Mouse (Mus musculus) spleen, adult 10 weeks (tissue): Measurements from ENCODE around the gene Ppp1r26. TPM values are rescaled to one million over a fixed set of nuclear protein-coding genes. Genes with fewer than 3 reads are reported as not detected.

Source experiments
- polyA plus RNA-seq: library from polyadenylated mRNA; stranded (reverse); fragments of 350-450 nt; fragmentation: Illumina TruSeq; extraction: RNeasy Lipid Tissue Mini Kit (QIAGEN cat#74804); gene quantifications from one replicate; pipeline ENCODE4 v1.2.3, GENCODE M21; 2015; ENCODE audit warnings: low replicate concordance; ENCODE audit not compliant: insufficient read depth

The Ppp1r26 gene
- polyA plus RNA-seq, result 0.51 TPM

GRCm38 (mm10) chr2:28446515-28447314 lies at the start of gene Ppp1r26:
TSS of gene Ppp1r26 (plus strand) at chr2:28446800.

GRCm38 (mm10) chr2:28465836-28466518 lies 19.4 kb downstream of the Ppp1r26 start, which contains the start of gene 1700007K13Rik:
TSS of gene 1700007K13Rik (minus strand) at chr2:28466332.

GRCm38 (mm10) chr2:28467860-28468485 lies 21.4 kb downstream of the Ppp1r26 start, which contains the start of gene Mrps2:
TSS of gene Mrps2 (plus strand) at chr2:28468066.

GRCm38 (mm10) chr2:28496671-28497070 lies 50.1 kb downstream of the Ppp1r26 start, which contains the start of gene Gbgt1:
TSS of gene Gbgt1 (plus strand) at chr2:28496891.

Other genes with a start within 250 kb of the Ppp1r26 start
- not detected for gene 1700007K13Rik, start 19.5 kb downstream of the Ppp1r26 start, polyA plus RNA-seq
- 26.5 TPM for gene Mrps2, start 21.3 kb downstream of the Ppp1r26 start, polyA plus RNA-seq
- gene Gbgt1, start 50.1 kb downstream of the Ppp1r26 start, polyA plus RNA-seq, result 2.6 TPM
- 6.0 TPM for gene Gm10134, start 59.3 kb downstream of the Ppp1r26 start, polyA plus RNA-seq
- gene Ralgds, start 66.3 kb downstream of the Ppp1r26 start, polyA plus RNA-seq, result 31.5 TPM
- 2.2 TPM for gene Cel, start 116.6 kb downstream of the Ppp1r26 start, polyA plus RNA-seq
- 14.2 TPM for gene Gtf3c5, start 137.0 kb downstream of the Ppp1r26 start, polyA plus RNA-seq
- gene Gfi1b, start 175.2 kb downstream of the Ppp1r26 start, polyA plus RNA-seq, result 1.8 TPM
- gene Tsc1, start 194.4 kb downstream of the Ppp1r26 start, polyA plus RNA-seq, result 22.5 TPM